Mouse (Mus musculus): ENCODE results near the gene Fam92b. TPM values are rescaled to one million over a fixed set of nuclear protein-coding genes. Genes with fewer than 3 reads are reported as not detected.

Gene Fam92b
- polyA plus RNA-seq, 1 experiment from 2014 or later, result 1.5 TPM

- no peaks in the 10 kb centered on the region for H3K9me3 ChIP-seq (replicated peaks; ENCODE audit: control insufficient read depth, low read length)
- no peak overlapping the region for H3K4me2 ChIP-seq (ENCODE audit: low read depth, low read length)
- H3K9ac ChIP-seq (replicated peaks; ENCODE audit: low read length), result no peak overlapping the region
- H3K27me3 ChIP-seq (ENCODE audit: control insufficient read depth, insufficient read depth, low read length), result no peaks in the 10 kb centered on the region
- no peaks in the 10 kb centered on the region for H3K36me3 ChIP-seq (replicated peaks; ENCODE audit: control insufficient read depth, insufficient read depth, low read depth, low read length)
- no peak for DNase-seq (ENCODE audit: low spot score)
- H3K4me3 ChIP-seq (ENCODE audit: low read depth, low read length), result no peak overlapping the region
- H3K27ac ChIP-seq (replicated peaks; ENCODE audit: low read depth, low read length), result 0 out of 2 replicates have a peak overlapping the region, but pooled peaks have one; percentile 28
- H3K4me1 ChIP-seq (ENCODE audit: control insufficient read depth, insufficient read depth, low read length), result peaks cover 2% of the 10 kb centered on the region; the same call in 1 of the 2 replicates
- WGBS, result 62% methylated on average over 12 of the region's 12 CpGs
- no peak for ATAC-seq (replicated peaks; ENCODE audit: insufficient number of reproducible peaks, low FRiP score, low TSS enrichment, low read depth)
Measured at GRCm38 (mm10) chr8:120144652-120145301, 32.5 kb downstream of the Fam92b start.

GRCm38 (mm10) chr8:120143911-120144651, 33.2 kb downstream of the Fam92b start:
- no peaks in the 10 kb centered on the region for H3K36me3 ChIP-seq (replicated peaks; ENCODE audit: control insufficient read depth, insufficient read depth, low read depth, low read length)
- H3K9ac ChIP-seq (replicated peaks; ENCODE audit: low read length), result no peak overlapping the region
- ATAC-seq (replicated peaks; ENCODE audit: insufficient number of reproducible peaks, low FRiP score, low TSS enrichment, low read depth) (no peak), DNase-seq (ENCODE audit: low spot score) (no peak)
- no peak overlapping the region for H3K4me2 ChIP-seq (ENCODE audit: low read depth, low read length)
- peaks cover 2% of the 10 kb centered on the region; the same call in 1 of the 2 replicates for H3K4me1 ChIP-seq (ENCODE audit: control insufficient read depth, insufficient read depth, low read length)
- no peak overlapping the region for H3K4me3 ChIP-seq (ENCODE audit: low read depth, low read length)
- WGBS, result 63% methylated on average over 15 of the region's 15 CpGs
- no peaks in the 10 kb centered on the region for H3K9me3 ChIP-seq (replicated peaks; ENCODE audit: control insufficient read depth, low read length)
- no peaks in the 10 kb centered on the region for H3K27me3 ChIP-seq (ENCODE audit: control insufficient read depth, insufficient read depth, low read length)
- no peak overlapping the region for H3K27ac ChIP-seq (replicated peaks; ENCODE audit: low read depth, low read length)

- H3K4me1 ChIP-seq (ENCODE audit: control insufficient read depth, insufficient read depth, low read length), result peaks cover 2% of the 10 kb centered on the region; the same call in 1 of the 2 replicates
- no peak for ATAC-seq (replicated peaks; ENCODE audit: insufficient number of reproducible peaks, low FRiP score, low TSS enrichment, low read depth)
- DNase-seq (ENCODE audit: low spot score), result no peak
- WGBS, result 72% methylated on average over 3 of the region's 3 CpGs
- H3K4me2 ChIP-seq (ENCODE audit: low read depth, low read length), result no peak overlapping the region
- H3K27ac ChIP-seq (replicated peaks; ENCODE audit: low read depth, low read length), result no peak overlapping the region
- no peak overlapping the region for H3K9ac ChIP-seq (replicated peaks; ENCODE audit: low read length)
- H3K36me3 ChIP-seq (replicated peaks; ENCODE audit: control insufficient read depth, insufficient read depth, low read depth, low read length), result no peaks in the 10 kb centered on the region
- no peaks in the 10 kb centered on the region for H3K9me3 ChIP-seq (replicated peaks; ENCODE audit: control insufficient read depth, low read length)
- H3K4me3 ChIP-seq (ENCODE audit: low read depth, low read length), result no peak overlapping the region
- no peaks in the 10 kb centered on the region for H3K27me3 ChIP-seq (ENCODE audit: control insufficient read depth, insufficient read depth, low read length)
Measured at GRCm38 (mm10) chr8:120140769-120141168, 36.5 kb downstream of the Fam92b start.

- Histone ChIP-seq H3K9me3 (replicated peaks; ENCODE audit: control insufficient read depth, low read length) (no peaks in the 10 kb centered on the region), H3K27ac (replicated peaks; ENCODE audit: low read depth, low read length) (no peak overlapping the region), H3K36me3 (replicated peaks; ENCODE audit: control insufficient read depth, insufficient read depth, low read depth, low read length) (no peaks in the 10 kb centered on the region), H3K4me3 (ENCODE audit: low read depth, low read length) (no peak overlapping the region), H3K27me3 (ENCODE audit: control insufficient read depth, insufficient read depth, low read length) (no peaks in the 10 kb centered on the region), H3K4me2 (ENCODE audit: low read depth, low read length) (no peak overlapping the region), H3K4me1 (ENCODE audit: control insufficient read depth, insufficient read depth, low read length) (no peaks in the 10 kb centered on the region), H3K9ac (replicated peaks; ENCODE audit: low read length) (no peak overlapping the region)
- DNase-seq (ENCODE audit: low spot score) (no peak), ATAC-seq (replicated peaks; ENCODE audit: insufficient number of reproducible peaks, low FRiP score, low TSS enrichment, low read depth) (no peak)
- 94% methylated on average over 2 of the region's 2 CpGs for WGBS
Measured at GRCm38 (mm10) chr8:120138958-120139357, 38.3 kb downstream of the Fam92b start.

DNA sequence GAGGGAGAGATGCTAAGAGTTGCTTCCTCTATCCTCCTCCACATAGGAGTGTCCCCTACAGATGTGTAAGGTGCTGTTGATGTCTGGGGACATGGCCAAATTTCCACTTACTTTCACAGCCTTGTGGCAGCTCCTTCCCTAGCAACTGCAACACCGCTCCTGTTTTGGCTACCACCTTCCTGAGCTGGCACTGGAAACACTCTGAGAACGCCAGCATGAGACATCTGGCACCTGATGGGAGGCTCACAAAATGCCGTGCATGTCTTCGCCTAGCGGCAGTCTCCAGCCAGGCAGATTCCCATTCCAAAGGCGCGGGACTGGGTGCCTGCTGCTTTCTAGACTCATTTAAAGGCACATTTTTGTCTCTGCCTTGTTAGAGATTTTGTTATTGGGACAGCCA, 40.6 kb downstream of the Fam92b start:
- 64% methylated on average over 7 of the region's 7 CpGs for WGBS
- H3K36me3 ChIP-seq (replicated peaks; ENCODE audit: control insufficient read depth, insufficient read depth, low read depth, low read length), result no peaks in the 10 kb centered on the region
- no peaks in the 10 kb centered on the region for H3K27me3 ChIP-seq (ENCODE audit: control insufficient read depth, insufficient read depth, low read length)
- H3K27ac ChIP-seq (replicated peaks; ENCODE audit: low read depth, low read length), result no peak overlapping the region
- H3K4me1 ChIP-seq (ENCODE audit: control insufficient read depth, insufficient read depth, low read length), result no peaks in the 10 kb centered on the region
- H3K9me3 ChIP-seq (replicated peaks; ENCODE audit: control insufficient read depth, low read length), result no peaks in the 10 kb centered on the region
- no peak overlapping the region for H3K4me3 ChIP-seq (ENCODE audit: low read depth, low read length)
- ATAC-seq (replicated peaks; ENCODE audit: insufficient number of reproducible peaks, low FRiP score, low TSS enrichment, low read depth) (no peak), DNase-seq (ENCODE audit: low spot score) (no peak)
- H3K9ac ChIP-seq (replicated peaks; ENCODE audit: low read length), result no peak overlapping the region
- no peak overlapping the region for H3K4me2 ChIP-seq (ENCODE audit: low read depth, low read length)

GRCm38 (mm10) chr8:120135687-120136086, 41.6 kb downstream of the Fam92b start:
- Histone ChIP-seq H3K4me2 (ENCODE audit: low read depth, low read length) (no peak overlapping the region), H3K36me3 (replicated peaks; ENCODE audit: control insufficient read depth, insufficient read depth, low read depth, low read length) (no peaks in the 10 kb centered on the region), H3K9me3 (replicated peaks; ENCODE audit: control insufficient read depth, low read length) (no peaks in the 10 kb centered on the region), H3K4me1 (ENCODE audit: control insufficient read depth, insufficient read depth, low read length) (no peaks in the 10 kb centered on the region), H3K9ac (replicated peaks; ENCODE audit: low read length) (no peak overlapping the region; the same call in 1 of the 2 replicates), H3K27me3 (ENCODE audit: control insufficient read depth, insufficient read depth, low read length) (no peaks in the 10 kb centered on the region), H3K27ac (replicated peaks; ENCODE audit: low read depth, low read length) (no peak overlapping the region), H3K4me3 (ENCODE audit: low read depth, low read length) (no peak overlapping the region)
- DNase-seq (ENCODE audit: low spot score) (no peak), ATAC-seq (replicated peaks; ENCODE audit: insufficient number of reproducible peaks, low FRiP score, low TSS enrichment, low read depth) (no peak)
- 88% methylated on average over 7 of the region's 7 CpGs for WGBS

- no peaks in the 10 kb centered on the region for H3K4me1 ChIP-seq (ENCODE audit: control insufficient read depth, insufficient read depth, low read length)
- no peak for ATAC-seq (replicated peaks; ENCODE audit: insufficient number of reproducible peaks, low FRiP score, low TSS enrichment, low read depth)
- H3K27ac ChIP-seq (replicated peaks; ENCODE audit: low read depth, low read length), result no peak overlapping the region
- H3K9me3 ChIP-seq (replicated peaks; ENCODE audit: control insufficient read depth, low read length), result no peaks in the 10 kb centered on the region
- WGBS, result 80% methylated on average over 7 of the region's 7 CpGs
- no peaks in the 10 kb centered on the region for H3K27me3 ChIP-seq (ENCODE audit: control insufficient read depth, insufficient read depth, low read length)
- DNase-seq (ENCODE audit: low spot score), result no peak
- H3K4me3 ChIP-seq (ENCODE audit: low read depth, low read length), result no peak overlapping the region
- H3K4me2 ChIP-seq (ENCODE audit: low read depth, low read length), result no peak overlapping the region
- H3K9ac ChIP-seq (replicated peaks; ENCODE audit: low read length), result no peak overlapping the region
- no peaks in the 10 kb centered on the region for H3K36me3 ChIP-seq (replicated peaks; ENCODE audit: control insufficient read depth, insufficient read depth, low read depth, low read length)
Measured at GRCm38 (mm10) chr8:120133169-120133568, 44.1 kb downstream of the Fam92b start.

DNA sequence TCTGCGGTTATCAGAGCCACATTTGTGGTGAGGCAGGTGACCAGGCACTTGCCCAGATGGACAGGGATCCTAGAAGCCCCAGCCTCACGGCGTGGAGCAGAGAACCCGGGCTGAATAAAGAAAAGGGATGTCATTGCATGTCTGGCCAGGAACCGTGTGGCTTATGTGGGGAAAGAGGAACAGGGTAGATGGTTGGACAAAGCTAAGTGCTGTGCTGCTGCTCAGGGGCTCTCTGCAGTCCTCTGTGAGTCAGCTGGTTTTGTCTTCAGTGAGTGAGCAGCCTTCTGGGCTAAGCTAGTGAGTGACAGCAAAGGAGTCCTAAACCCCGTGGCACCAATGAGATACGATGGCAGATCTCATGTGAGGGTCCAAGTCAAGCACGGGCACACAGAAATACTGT, 46.1 kb downstream of the Fam92b start:
- no peaks in the 10 kb centered on the region for H3K27me3 ChIP-seq (ENCODE audit: control insufficient read depth, insufficient read depth, low read length)
- no peak overlapping the region for H3K4me3 ChIP-seq (ENCODE audit: low read depth, low read length)
- H3K9me3 ChIP-seq (replicated peaks; ENCODE audit: control insufficient read depth, low read length), result no peaks in the 10 kb centered on the region
- no peak overlapping the region for H3K27ac ChIP-seq (replicated peaks; ENCODE audit: low read depth, low read length)
- ATAC-seq (replicated peaks; ENCODE audit: insufficient number of reproducible peaks, low FRiP score, low TSS enrichment, low read depth) (no peak), DNase-seq (ENCODE audit: low spot score) (no peak)
- no peak overlapping the region for H3K4me2 ChIP-seq (ENCODE audit: low read depth, low read length)
- no peaks in the 10 kb centered on the region; the same call in 1 of the 2 replicates for H3K4me1 ChIP-seq (ENCODE audit: control insufficient read depth, insufficient read depth, low read length)
- H3K36me3 ChIP-seq (replicated peaks; ENCODE audit: control insufficient read depth, insufficient read depth, low read depth, low read length), result no peaks in the 10 kb centered on the region
- no peak overlapping the region for H3K9ac ChIP-seq (replicated peaks; ENCODE audit: low read length)
- 84% methylated on average over 8 of the region's 8 CpGs for WGBS
